Mouse (Mus musculus) stomach, postnatal 0 days (tissue): ENCODE data around the gene Ice1.

Experiments used
- CTCF ChIP-seq: IDR thresholded peaks from 2 replicates; pipeline ENCODE4 v1.5.1; 2016; ENCODE audit warnings: antibody characterized with exemption, low read depth, mild to moderate bottlenecking, moderate library complexity
- EP300 ChIP-seq: optimal IDR thresholded peaks from 2 replicates; pipeline ENCODE3; 2016; ENCODE audit warnings: antibody characterized with exemption

DNA sequence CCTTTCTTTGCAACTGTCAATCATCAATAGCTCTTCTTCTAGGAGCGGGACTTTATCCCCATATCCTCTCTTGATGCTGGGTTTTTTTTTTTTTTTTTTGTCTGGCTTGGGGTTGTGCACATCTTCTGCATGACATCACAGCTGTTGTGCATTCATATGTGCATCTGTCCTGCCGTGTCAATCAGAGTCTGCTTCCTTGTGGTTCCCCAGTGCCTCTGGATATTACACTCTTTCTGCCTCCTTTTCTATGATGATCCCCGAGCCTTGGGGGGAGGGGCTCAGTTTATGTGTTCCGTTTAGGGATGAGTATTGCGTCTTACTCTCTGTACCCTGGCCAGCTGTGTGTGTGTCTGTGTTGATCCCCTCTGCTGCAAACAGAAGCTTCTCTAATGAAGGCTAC, 84.0 kb downstream of the Ice1 start:
- no peak for TF ChIP-seq EP300
- TF ChIP-seq CTCF, result no peak
